Mouse (Mus musculus) kidney, postnatal 4 days (tissue): ENCODE data around the gene Cfap70.

Experiments used
- DNase-seq, 2 experiments: peaks; one replicate each; pipeline ENCODE4 v3.0.0; 2021; ENCODE audit warnings: mixed read lengths in 2 of 2

Gene Cfap70

GRCm38 (mm10) chr14:20451765-20452331, at the start of gene Cfap70:
Gene Cfap70 (minus strand): TSS chr14:20452226.
- DNase-seq = peak; percentile 75 to 83

GRCm38 (mm10) chr14:20499982-20500381, 48.0 kb upstream of the Cfap70 start:
- DNase-seq = no peak

- no peak for DNase-seq
Measured at GRCm38 (mm10) chr14:20496603-20497002, 44.6 kb upstream of the Cfap70 start, which contains the start of gene Mss51. Gene Mss51 (minus strand): TSS chr14:20496901.

- DNase-seq = no peak
Measured at GRCm38 (mm10) chr14:20486031-20486430, 34.0 kb upstream of the Cfap70 start.

GRCm38 (mm10) chr14:20482051-20482751, 30.2 kb upstream of the Cfap70 start:
- no peak for DNase-seq

- DNase-seq = peak; percentile 20 to 53
Measured at GRCm38 (mm10) chr14:20481211-20481610, 29.2 kb upstream of the Cfap70 start.

- DNase-seq = no peak
Measured at GRCm38 (mm10) chr14:20480195-20480579, 28.2 kb upstream of the Cfap70 start.

- DNase-seq = peak; percentile 82 to 89
Measured at GRCm38 (mm10) chr14:20479291-20480194, 27.5 kb upstream of the Cfap70 start, which contains the start of gene Anxa7. Gene Anxa7 (minus strand): TSS chr14:20480133.

GRCm38 (mm10) chr14:20478801-20479200, 26.8 kb upstream of the Cfap70 start:
- DNase-seq = peak; percentile 32 to 55

GRCm38 (mm10) chr14:20478385-20478784, 26.4 kb upstream of the Cfap70 start:
- no peak for DNase-seq

GRCm38 (mm10) chr14:20477261-20478025, 25.4 kb upstream of the Cfap70 start:
- no peak for DNase-seq

GRCm38 (mm10) chr14:20460216-20460615, 8.2 kb upstream of the Cfap70 start:
- no peak for DNase-seq

- no peak for DNase-seq
Measured at GRCm38 (mm10) chr14:20458378-20458777, 6.4 kb upstream of the Cfap70 start.

- DNase-seq = peak in 1 of 2 experiments; percentile 3
Measured at GRCm38 (mm10) chr14:20452929-20453328, 903 bp upstream of the Cfap70 start.

- no peak for DNase-seq
Measured at GRCm38 (mm10) chr14:20451302-20451701, 724 bp downstream of the Cfap70 start.

GRCm38 (mm10) chr14:20447209-20447608, 4.8 kb downstream of the Cfap70 start:
- DNase-seq = peak in 1 of 2 experiments; percentile 8

- peak in 1 of 2 experiments; percentile 18 for DNase-seq
Measured at GRCm38 (mm10) chr14:20442252-20442651, 9.8 kb downstream of the Cfap70 start.

- DNase-seq = no peak
Measured at GRCm38 (mm10) chr14:20436976-20437375, 15.1 kb downstream of the Cfap70 start.

- no peak for DNase-seq
Measured at GRCm38 (mm10) chr14:20432420-20432819, 19.6 kb downstream of the Cfap70 start.

- DNase-seq = no peak
Measured at GRCm38 (mm10) chr14:20431726-20432125, 20.3 kb downstream of the Cfap70 start.

- no peak for DNase-seq
Measured at GRCm38 (mm10) chr14:20429833-20430232, 22.2 kb downstream of the Cfap70 start.

- no peak for DNase-seq
Measured at GRCm38 (mm10) chr14:20428593-20428992, 23.4 kb downstream of the Cfap70 start.
